Mouse (Mus musculus) thymus, adult 2 months (tissue): ENCODE results near the gene Syne2. TPM values are rescaled to one million over a fixed set of nuclear protein-coding genes. Genes with fewer than 3 reads are reported as not detected.
"Not testable (repeated sequence)": the region's sequence is repeated elsewhere in the genome, so short reads cannot be mapped to it uniquely, and the experiment has no call there.

Experiments used
- DNase-seq: peaks from one replicate; pipeline ENCODE4 v3.0.0; 2021
- H3K27ac ChIP-seq: fragments of 200-500 bp; 2 replicates; pipeline ENCODE4 v1.5.1; 2012; ENCODE audit warnings: low read length, control low read depth; ENCODE audit not compliant: control insufficient read depth, insufficient read depth
- H3K27me3 ChIP-seq: fragments of 200-500 bp; 2 replicates; pipeline ENCODE4 v1.6.1; 2012; ENCODE audit warnings: mild to moderate bottlenecking, low read length, moderate library complexity, mixed read lengths; ENCODE audit not compliant: control insufficient read depth, insufficient read depth
- H3K36me3 ChIP-seq: fragments of 200-500 bp; 2 replicates; pipeline ENCODE4 v1.6.1; 2012; ENCODE audit warnings: mild to moderate bottlenecking, low read length, moderate library complexity; ENCODE audit not compliant: control insufficient read depth, insufficient read depth
- H3K4me1 ChIP-seq: fragments of 200-500 bp; replicated peaks from 2 replicates; pipeline ENCODE4 v1.6.1; 2012; ENCODE audit warnings: low read length; ENCODE audit not compliant: control insufficient read depth, insufficient read depth
- H3K4me3 ChIP-seq: fragments of 200-500 bp; 2 replicates; pipeline ENCODE4 v1.5.1; 2012; ENCODE audit warnings: mild to moderate bottlenecking, low read length, control low read depth, moderate library complexity; ENCODE audit not compliant: control insufficient read depth, insufficient read depth
- CTCF ChIP-seq: fragments of 200-500 bp; IDR thresholded peaks from 2 replicates; pipeline ENCODE4 v1.5.1; 2012; ENCODE audit warnings: mild to moderate bottlenecking, control low read depth, low read length, moderate library complexity, borderline replicate concordance; ENCODE audit not compliant: control insufficient read depth, poor library complexity, insufficient read depth; ENCODE audit errors: extremely low read depth
- POLR2A ChIP-seq: fragments of 200-500 bp; IDR thresholded peaks from 2 replicates; pipeline ENCODE4 v1.6.1; 2012; ENCODE audit warnings: mild to moderate bottlenecking, low read length, control low read depth, moderate library complexity; ENCODE audit not compliant: control insufficient read depth, poor library complexity, insufficient read depth; ENCODE audit errors: extremely low read depth
- WGBS: fragments of 180-500 bp; shearing (Covaris S2); methylation state at CpG from one replicate; pipeline ENCODE4 v1.1.7; 2018; 5-methylcytosine and 5-hydroxymethylcytosine counted together
- polyA plus RNA-seq: library from polyadenylated mRNA; depleted of rRNA; stranded (reverse); fragments of >200 nt; gene quantifications from 2 replicates; pipeline ENCODE4 v1.2.3, GENCODE M21; 2012; rRNA removed

Syne2 gene
- polyA plus RNA-seq, 1 experiment: 15.5 TPM

DNA sequence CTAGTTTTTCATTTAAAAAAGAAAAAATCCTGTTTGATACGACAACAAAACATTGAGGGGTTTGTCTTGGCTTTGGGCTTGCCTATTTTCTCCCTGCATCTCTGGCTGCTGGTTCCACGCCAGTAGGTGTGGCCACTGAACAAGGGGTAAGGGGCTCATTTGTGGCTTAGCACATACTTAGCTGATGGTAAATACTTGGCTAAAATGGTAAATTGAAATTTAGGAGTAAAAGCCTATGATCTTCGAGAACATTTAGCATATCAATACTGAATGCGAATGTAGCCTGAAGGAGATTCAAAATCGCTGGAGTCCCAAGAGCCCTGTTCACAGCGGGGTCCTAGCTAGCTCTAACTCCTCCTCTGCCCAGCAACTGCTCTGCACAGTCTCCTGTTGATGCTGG, 318.8 kb downstream of the Syne2 start:
- Histone ChIP-seq H3K27me3 (no peaks in the 10 kb centered on the region), H3K36me3 (no peaks in the 10 kb centered on the region), H3K4me3 (no peak overlapping the region), H3K27ac (no peak overlapping the region), H3K4me1 (no peaks in the 10 kb centered on the region)
- TF ChIP-seq CTCF (no peak), POLR2A (no peak)
- no peak for DNase-seq
- 81% methylated on average over 6 of the region's 6 CpGs for whole genome bisulfite sequencing

GRCm38 (mm10) chr12:76152389-76152788, 334.5 kb downstream of the Syne2 start:
- DNase-seq, H3K4me3 ChIP-seq, H3K4me1 ChIP-seq, H3K27ac ChIP-seq, H3K36me3 ChIP-seq, H3K27me3 ChIP-seq: not testable (repeated sequence)
- WGBS: 21% methylated on average over 30 of the region's 30 CpGs

Other genes with a start within 250 kb of the Syne2 start
- gene Ppp2r5e, start 221.9 kb upstream of the Syne2 start, polyA plus RNA-seq: 22.2 and 49.0 TPM in 2 replicates
- gene Wdr89, start 148.6 kb upstream of the Syne2 start, polyA plus RNA-seq: 3.2 and 4.6 TPM in 2 replicates
- gene Sgpp1, start 82.4 kb upstream of the Syne2 start, polyA plus RNA-seq: 64.9 and 71.0 TPM in 2 replicates